Mouse (Mus musculus) kidney, embryonic 15.5 days (tissue): ENCODE measurements around the gene Pex3. TPM values are rescaled to one million over a fixed set of nuclear protein-coding genes. Genes with fewer than 3 reads are reported as not detected.

Experiments
- ATAC-seq: fragments of 200-750 bp; cut with Nextera tagmentation; replicated peaks from 2 replicates; pipeline ENCODE4 v1.8.0; 2017; ENCODE audit warnings: moderate TSS enrichment; ENCODE audit not compliant: low FRiP score
- H3K27ac ChIP-seq: fragments of 300-500 bp; sonication (generic); 2 replicates; pipeline ENCODE4 v1.5.1; 2015; ENCODE audit warnings: mild to moderate bottlenecking, inconsistent platforms
- H3K27me3 ChIP-seq: fragments of 300-500 bp; sonication (generic); 2 replicates; pipeline ENCODE4 v1.6.1; 2015; ENCODE audit warnings: inconsistent platforms
- H3K36me3 ChIP-seq: fragments of 300-500 bp; sonication (generic); 2 replicates; pipeline ENCODE4 v1.6.1; 2015; ENCODE audit warnings: inconsistent platforms
- H3K4me1 ChIP-seq: fragments of 300-500 bp; sonication (generic); 2 replicates; pipeline ENCODE4 v1.6.1; 2015; ENCODE audit warnings: inconsistent platforms
- H3K4me2 ChIP-seq: fragments of 300-500 bp; sonication (generic); 2 replicates; pipeline ENCODE4 v1.6.1; 2015; ENCODE audit warnings: moderate library complexity, mild to moderate bottlenecking, inconsistent platforms
- H3K4me3 ChIP-seq: fragments of 300-500 bp; sonication (generic); replicated peaks from 2 replicates; pipeline ENCODE4 v1.5.1; 2015; ENCODE audit warnings: mild to moderate bottlenecking, inconsistent platforms
- H3K9ac ChIP-seq: fragments of 300-500 bp; sonication (generic); 2 replicates; pipeline ENCODE4 v1.6.1; 2015; ENCODE audit warnings: mild to moderate bottlenecking, inconsistent platforms
- H3K9me3 ChIP-seq: fragments of 300-500 bp; sonication (generic); replicated peaks from 2 replicates; pipeline ENCODE4 v1.6.1; 2016; ENCODE audit warnings: inconsistent platforms
- WGBS: fragments of 180-500 bp; shearing (Covaris S2); methylation state at CpG from one replicate; pipeline ENCODE4 v1.1.7; 2015; ENCODE audit warnings: mixed read lengths; 5-methylcytosine and 5-hydroxymethylcytosine counted together
- polyA plus RNA-seq: library from polyadenylated mRNA; unstranded; fragments of >200 nt; fragmentation: Nextera tagmentation; extraction: Ambion mirVana; gene quantifications from 2 replicates; pipeline ENCODE4 v1.2.1, GENCODE M21; 2015

The Pex3 gene
- 24.8 and 25.5 TPM in 2 replicates for polyA plus RNA-seq

GRCm38 (mm10) chr10:13552646-13553497 lies at the start of gene Pex3, which contains the start of gene Adat2:
Gene Pex3, minus strand, starts transcription at chr10:13553142.
Gene Adat2, plus strand, starts transcription at chr10:13552894.
- Histone ChIP-seq H3K9ac (peak within 1 kb of the TSS; percentile 82), H3K36me3 (0 out of 2 replicates have a peak, but pooled peaks cover 3% of the 10 kb centered on the region), H3K27me3 (no peaks in the 10 kb centered on the region), H3K4me1 (peaks cover 11% of the 10 kb centered on the region; the same call in 1 of the 2 replicates), H3K9me3 (no peaks in the 10 kb centered on the region), H3K27ac (peak within 1 kb of the TSS; percentile 85), H3K4me3 (peak within 1 kb of the TSS; percentile 86), H3K4me2 (peak within 1 kb of the TSS; percentile 74)
- WGBS: under 1% methylated on average over 51 of the region's 51 CpGs
- ATAC-seq: peak; percentile 97

- H3K36me3 ChIP-seq: no peaks in the 10 kb centered on the region
- H3K27me3 ChIP-seq: no peaks in the 10 kb centered on the region
- H3K9me3 ChIP-seq: no peaks in the 10 kb centered on the region
- no peak overlapping the region for H3K4me3 ChIP-seq
- H3K27ac ChIP-seq: no peak overlapping the region
- peaks cover 5% of the 10 kb centered on the region; the same call in 1 of the 2 replicates for H3K4me1 ChIP-seq
- H3K9ac ChIP-seq: no peak overlapping the region
- WGBS: 62% methylated on average over 2 of the region's 2 CpGs
- no peak overlapping the region for H3K4me2 ChIP-seq
- no peak for ATAC-seq
Measured at GRCm38 (mm10) chr10:13600926-13601325, 48.0 kb upstream of the Pex3 start.

GRCm38 (mm10) chr10:13597491-13597890 lies 44.5 kb upstream of the Pex3 start:
- no peak overlapping the region for H3K4me3 ChIP-seq
- peaks cover 5% of the 10 kb centered on the region; the same call in 1 of the 2 replicates for H3K4me1 ChIP-seq
- no peak overlapping the region for H3K27ac ChIP-seq
- ATAC-seq: no peak
- 53% methylated on average over 8 of the region's 8 CpGs for WGBS
- H3K4me2 ChIP-seq: no peak overlapping the region
- no peaks in the 10 kb centered on the region for H3K9me3 ChIP-seq
- H3K36me3 ChIP-seq: no peaks in the 10 kb centered on the region
- H3K9ac ChIP-seq: no peak overlapping the region
- no peaks in the 10 kb centered on the region for H3K27me3 ChIP-seq

DNA sequence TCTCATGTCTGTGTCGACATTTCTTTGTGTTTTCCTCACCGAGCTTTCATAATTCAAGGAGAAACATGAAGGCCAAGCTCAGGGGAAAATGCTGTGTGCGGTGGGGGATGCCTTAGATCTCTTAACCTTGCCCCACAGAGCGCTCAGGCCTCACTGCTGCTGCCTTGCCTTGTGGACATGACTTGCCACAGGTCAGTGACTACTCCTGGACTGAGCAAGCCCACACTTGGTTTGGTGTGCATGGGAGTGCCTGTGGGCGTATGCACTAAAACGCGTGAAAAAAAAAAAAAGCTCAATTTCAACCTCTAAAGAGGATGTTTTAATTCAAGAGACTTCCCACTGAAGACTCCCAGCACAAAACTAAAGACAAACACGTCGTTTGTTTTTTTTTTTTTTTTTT lies 43.9 kb upstream of the Pex3 start:
- Histone ChIP-seq H3K4me3 (no peak overlapping the region), H3K27ac (no peak overlapping the region), H3K4me1 (peaks cover 5% of the 10 kb centered on the region; the same call in 1 of the 2 replicates), H3K36me3 (no peaks in the 10 kb centered on the region), H3K4me2 (no peak overlapping the region), H3K27me3 (no peaks in the 10 kb centered on the region), H3K9me3 (no peaks in the 10 kb centered on the region; the same call in 1 of the 2 replicates), H3K9ac (no peak overlapping the region)
- 43% methylated on average over 9 of the region's 9 CpGs for WGBS
- no peak; the same call in 1 of the 2 replicates for ATAC-seq

DNA sequence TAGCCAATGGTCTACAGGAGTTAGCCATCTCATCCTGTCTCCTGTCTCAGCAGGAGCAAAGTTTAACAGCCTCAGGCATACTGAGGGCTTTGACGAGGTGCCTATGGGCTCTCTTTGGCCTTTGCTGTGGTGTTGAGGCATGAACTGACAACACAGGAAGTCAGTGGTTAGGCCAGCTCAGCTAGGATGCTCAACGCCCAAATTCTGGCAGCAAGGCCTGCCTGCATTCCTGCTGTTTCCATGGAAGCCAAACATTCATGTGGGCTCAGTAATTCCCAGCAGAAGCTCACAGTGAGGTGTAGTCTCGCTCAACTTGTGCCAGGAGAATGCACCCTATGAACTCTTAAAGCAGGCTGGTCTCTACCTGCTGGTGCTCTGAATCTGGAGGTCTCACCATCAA lies 43.1 kb upstream of the Pex3 start:
- no peak overlapping the region for H3K4me2 ChIP-seq
- WGBS: 62% methylated on average over 3 of the region's 3 CpGs
- H3K27ac ChIP-seq: no peak overlapping the region
- no peaks in the 10 kb centered on the region for H3K36me3 ChIP-seq
- H3K9ac ChIP-seq: no peak overlapping the region
- H3K4me3 ChIP-seq: no peak overlapping the region
- no peak for ATAC-seq
- no peaks in the 10 kb centered on the region for H3K27me3 ChIP-seq
- H3K4me1 ChIP-seq: peaks cover 5% of the 10 kb centered on the region; the same call in 1 of the 2 replicates
- H3K9me3 ChIP-seq: no peaks in the 10 kb centered on the region; the same call in 1 of the 2 replicates

GRCm38 (mm10) chr10:13593529-13593928 lies 40.6 kb upstream of the Pex3 start:
- Histone ChIP-seq H3K4me1 (peaks cover 5% of the 10 kb centered on the region; the same call in 1 of the 2 replicates), H3K27ac (no peak overlapping the region), H3K4me3 (no peak overlapping the region), H3K36me3 (no peaks in the 10 kb centered on the region), H3K9me3 (no peaks in the 10 kb centered on the region; the same call in 1 of the 2 replicates), H3K27me3 (no peaks in the 10 kb centered on the region), H3K9ac (no peak overlapping the region), H3K4me2 (no peak overlapping the region)
- ATAC-seq: no peak
- 89% methylated on average over 3 of the region's 3 CpGs for WGBS

DNA sequence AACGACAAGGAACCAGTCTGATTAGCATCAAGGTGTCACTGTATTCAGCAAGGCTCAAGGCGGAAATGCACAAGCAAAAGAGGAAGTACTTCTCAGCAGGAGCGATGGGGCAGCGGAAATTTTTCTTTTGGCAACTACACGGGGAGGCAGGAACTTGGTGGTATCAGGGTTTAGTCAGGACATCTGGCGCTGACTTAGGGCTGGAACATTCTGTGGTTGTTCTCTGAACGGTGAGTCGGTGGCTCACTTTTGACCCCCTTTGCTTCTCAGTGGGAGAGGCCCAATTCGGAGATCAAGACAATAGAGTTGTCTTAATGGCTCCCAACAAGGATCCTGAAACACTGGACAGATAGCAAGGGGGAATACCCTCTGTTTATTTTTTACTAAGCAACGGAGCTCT lies 39.3 kb upstream of the Pex3 start:
- Histone ChIP-seq H3K4me3 (no peak overlapping the region), H3K9me3 (no peaks in the 10 kb centered on the region; the same call in 1 of the 2 replicates), H3K36me3 (no peaks in the 10 kb centered on the region), H3K27ac (no peak overlapping the region), H3K27me3 (no peaks in the 10 kb centered on the region), H3K4me1 (0 out of 2 replicates have a peak, but pooled peaks cover under 1% of the 10 kb centered on the region), H3K4me2 (no peak overlapping the region), H3K9ac (no peak overlapping the region)
- no peak for ATAC-seq
- 93% methylated on average over 10 of the region's 10 CpGs for WGBS

GRCm38 (mm10) chr10:13587914-13588313 lies 35.0 kb upstream of the Pex3 start:
- 72% methylated on average over 2 of the region's 2 CpGs for WGBS
- Histone ChIP-seq H3K9ac (no peak overlapping the region), H3K36me3 (no peaks in the 10 kb centered on the region), H3K4me3 (no peak overlapping the region), H3K27ac (no peak overlapping the region), H3K4me1 (no peaks in the 10 kb centered on the region), H3K27me3 (no peaks in the 10 kb centered on the region), H3K9me3 (no peaks in the 10 kb centered on the region; the same call in 1 of the 2 replicates), H3K4me2 (no peak overlapping the region)
- no peak for ATAC-seq

- Histone ChIP-seq H3K4me3 (no peak overlapping the region), H3K4me1 (no peaks in the 10 kb centered on the region), H3K4me2 (no peak overlapping the region), H3K27ac (no peak overlapping the region), H3K36me3 (no peaks in the 10 kb centered on the region), H3K9me3 (no peaks in the 10 kb centered on the region), H3K9ac (no peak overlapping the region), H3K27me3 (no peaks in the 10 kb centered on the region)
- ATAC-seq: no peak
- 52% methylated on average over 7 of the region's 7 CpGs for WGBS
Measured at GRCm38 (mm10) chr10:13577123-13577522, 24.2 kb upstream of the Pex3 start.

DNA sequence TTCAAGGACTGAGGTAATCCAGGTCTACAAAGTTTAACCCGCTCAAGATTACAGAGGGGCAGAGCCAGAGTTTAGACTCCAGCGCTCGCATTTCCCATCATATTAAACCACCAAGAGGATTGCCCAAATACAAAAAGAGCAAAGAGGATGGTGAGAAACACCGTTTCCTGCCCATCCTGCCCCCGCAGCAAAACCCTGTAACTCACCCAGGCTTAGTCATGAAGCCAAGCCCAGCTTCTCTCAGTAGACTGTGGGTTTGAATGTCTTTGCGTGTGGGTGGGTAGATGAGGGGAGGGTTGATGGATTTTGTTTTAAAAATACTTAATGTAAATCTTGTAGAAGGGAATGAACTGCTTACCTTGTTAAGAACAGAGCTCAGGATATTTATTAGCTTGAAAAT lies 19.5 kb upstream of the Pex3 start:
- Histone ChIP-seq H3K9ac (no peak overlapping the region), H3K4me3 (no peak overlapping the region), H3K4me2 (no peak overlapping the region), H3K36me3 (no peaks in the 10 kb centered on the region), H3K4me1 (peaks cover 17% of the 10 kb centered on the region), H3K9me3 (no peaks in the 10 kb centered on the region), H3K27me3 (no peaks in the 10 kb centered on the region), H3K27ac (no peak overlapping the region)
- WGBS: 58% methylated on average over 6 of the region's 6 CpGs
- ATAC-seq: no peak

DNA sequence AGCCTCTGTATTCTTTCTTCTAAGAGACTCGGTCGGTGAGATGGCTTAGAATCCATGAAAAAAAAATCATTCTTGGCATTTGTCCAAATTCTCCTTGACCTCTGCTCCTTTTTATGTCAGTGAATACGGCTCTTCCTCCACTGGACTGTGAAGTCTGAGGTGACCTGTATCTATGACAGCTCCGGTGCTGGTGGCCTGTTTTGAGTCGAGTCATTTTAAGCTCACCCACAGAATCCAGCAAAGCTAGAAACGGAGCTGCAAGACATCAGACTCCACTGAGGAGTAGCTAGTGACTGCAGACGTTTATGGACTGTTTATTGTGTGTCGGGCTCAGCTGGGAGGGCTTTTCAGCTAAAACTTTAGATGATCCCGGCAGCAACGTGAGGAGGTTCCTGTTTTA lies 19.1 kb upstream of the Pex3 start:
- Histone ChIP-seq H3K9me3 (no peaks in the 10 kb centered on the region), H3K4me2 (no peak overlapping the region), H3K4me1 (peaks cover 17% of the 10 kb centered on the region), H3K27me3 (no peaks in the 10 kb centered on the region), H3K9ac (no peak overlapping the region), H3K36me3 (no peaks in the 10 kb centered on the region), H3K4me3 (no peak overlapping the region), H3K27ac (no peak overlapping the region)
- WGBS: 24% methylated on average over 10 of the region's 10 CpGs
- ATAC-seq: no peak

DNA sequence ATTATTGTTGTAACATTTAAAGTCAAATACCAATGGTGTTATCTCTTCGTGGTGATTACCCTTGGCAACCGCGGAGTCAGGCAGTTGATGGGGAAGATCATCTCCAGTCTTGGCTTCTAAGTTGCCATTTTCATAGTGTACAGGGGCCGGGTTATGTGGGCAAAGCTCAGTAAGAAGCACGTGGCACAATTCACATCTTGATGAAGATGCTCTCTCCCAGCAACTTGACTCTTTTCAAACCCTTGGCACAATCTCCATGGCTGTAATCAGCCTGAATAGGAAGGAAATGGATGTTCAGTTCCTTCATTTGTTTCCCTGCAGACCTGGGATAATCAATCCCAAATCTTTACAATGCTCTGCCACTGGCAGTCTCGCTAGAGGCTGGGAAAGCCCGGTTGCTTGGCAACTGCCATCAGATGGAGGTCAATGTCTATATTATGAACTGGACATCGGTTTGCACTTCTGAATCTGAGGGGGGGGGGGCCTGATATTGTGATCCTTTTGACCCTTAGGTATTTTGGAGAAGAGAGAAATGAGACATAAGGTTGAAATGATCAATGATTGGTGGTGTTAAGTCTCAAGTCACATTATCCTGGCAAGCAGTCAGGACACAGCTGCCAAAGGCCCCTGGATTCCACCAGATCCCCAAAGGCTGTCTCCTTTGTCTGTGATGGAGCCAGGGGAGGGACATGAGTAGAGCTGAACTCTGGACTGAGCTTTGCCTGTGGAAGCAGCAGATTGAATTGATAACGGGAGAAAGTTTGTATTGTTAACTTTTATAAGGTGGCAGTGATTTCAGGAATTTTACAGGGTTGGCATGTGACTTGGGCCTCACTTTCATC lies 18.0 kb upstream of the Pex3 start:
- WGBS: 85% methylated on average over 9 of the region's 9 CpGs
- no peaks in the 10 kb centered on the region for H3K27me3 ChIP-seq

More for the DNA sequence above, 18.0 kb upstream of the Pex3 start:
- H3K4me1 ChIP-seq: peaks cover 17% of the 10 kb centered on the region
- H3K27ac ChIP-seq: no peak overlapping the region
- H3K4me2 ChIP-seq: no peak overlapping the region
- H3K4me3 ChIP-seq: no peak overlapping the region
- no peak for ATAC-seq
- no peaks in the 10 kb centered on the region for H3K36me3 ChIP-seq
- no peak overlapping the region for H3K9ac ChIP-seq
- no peaks in the 10 kb centered on the region for H3K9me3 ChIP-seq
